Mouse (Mus musculus): ENCODE results near the gene Fcgr4.

GRCm38 (mm10) chr1:170972494-170972893 lies 46.2 kb upstream of the Fcgr4 start:
- TF ChIP-seq POLR2A (IDR thresholded peaks at IDR 0.05; ENCODE audit: borderline replicate concordance, low read depth, low read length), result no peak
- TF ChIP-seq CTCF (IDR thresholded peaks at IDR 0.05; ENCODE audit: low read depth, low read length), result no peak
